Mouse (Mus musculus) hindbrain, embryonic 16.5 days (tissue): ENCODE measurements around the gene Phf11b. TPM values are rescaled to one million over a fixed set of nuclear protein-coding genes. Genes with fewer than 3 reads are reported as not detected.
"Not testable (repeated sequence)": the region's sequence is repeated elsewhere in the genome, so short reads cannot be mapped to it uniquely, and the experiment has no call there.

Experiments
- ATAC-seq: fragments of 200-750 bp; cut with Nextera tagmentation; 2 replicates; pipeline ENCODE4 v1.8.0; 2017; ENCODE audit warnings: moderate TSS enrichment, moderate library complexity
- H3K27ac ChIP-seq: fragments of 300-500 bp; sonication (generic); 2 replicates; pipeline ENCODE4 v1.5.1; 2014; ENCODE audit warnings: low read depth, mild to moderate bottlenecking, control low read depth, low read length, moderate library complexity
- H3K27me3 ChIP-seq: fragments of 300-500 bp; sonication (generic); replicated peaks from 2 replicates; pipeline ENCODE4 v1.6.1; 2014; ENCODE audit warnings: low read length; ENCODE audit not compliant: control insufficient read depth, insufficient read depth
- H3K36me3 ChIP-seq: fragments of 300-500 bp; sonication (generic); 2 replicates; pipeline ENCODE4 v1.6.1; 2014; ENCODE audit warnings: mild to moderate bottlenecking, low read length, moderate library complexity, mixed read lengths; ENCODE audit not compliant: control insufficient read depth, insufficient read depth
- H3K4me1 ChIP-seq: fragments of 300-500 bp; sonication (generic); 2 replicates; pipeline ENCODE4 v1.6.1; 2014; ENCODE audit warnings: low read depth, low read length; ENCODE audit not compliant: control insufficient read depth, insufficient read depth
- H3K4me2 ChIP-seq: fragments of 300-500 bp; sonication (generic); 2 replicates; pipeline ENCODE4 v1.6.1; 2014; ENCODE audit warnings: mild to moderate bottlenecking, low read length, control low read depth, moderate library complexity
- H3K4me3 ChIP-seq: fragments of 300-500 bp; sonication (generic); 2 replicates; pipeline ENCODE4 v1.5.1; 2014; ENCODE audit warnings: mild to moderate bottlenecking, low read length, control low read depth, moderate library complexity
- H3K9ac ChIP-seq: fragments of 300-500 bp; sonication (generic); 2 replicates; pipeline ENCODE4 v1.6.1; 2014; ENCODE audit warnings: low read depth, mild to moderate bottlenecking, control low read depth, low read length, moderate library complexity
- H3K9me3 ChIP-seq: fragments of 300-500 bp; sonication (generic); 2 replicates; pipeline ENCODE4 v1.6.1; 2014; ENCODE audit warnings: mild to moderate bottlenecking, low read length, moderate library complexity; ENCODE audit not compliant: control insufficient read depth
- WGBS: fragments of 180-500 bp; shearing (Covaris S2); extraction: QIAGEN DNeasy Blood & Tissue Kit; methylation state at CpG from one replicate; pipeline ENCODE4 v1.1.7; 2014; 5-methylcytosine and 5-hydroxymethylcytosine counted together
- polyA plus RNA-seq: library from polyadenylated mRNA; unstranded; fragments of >200 nt; fragmentation: Nextera tagmentation; extraction: Ambion mirVana; gene quantifications from 2 replicates; pipeline ENCODE4 v1.2.1, GENCODE M21; 2015

The Phf11b gene
- 0.20 and 0.22 TPM in 2 replicates for polyA plus RNA-seq

DNA sequence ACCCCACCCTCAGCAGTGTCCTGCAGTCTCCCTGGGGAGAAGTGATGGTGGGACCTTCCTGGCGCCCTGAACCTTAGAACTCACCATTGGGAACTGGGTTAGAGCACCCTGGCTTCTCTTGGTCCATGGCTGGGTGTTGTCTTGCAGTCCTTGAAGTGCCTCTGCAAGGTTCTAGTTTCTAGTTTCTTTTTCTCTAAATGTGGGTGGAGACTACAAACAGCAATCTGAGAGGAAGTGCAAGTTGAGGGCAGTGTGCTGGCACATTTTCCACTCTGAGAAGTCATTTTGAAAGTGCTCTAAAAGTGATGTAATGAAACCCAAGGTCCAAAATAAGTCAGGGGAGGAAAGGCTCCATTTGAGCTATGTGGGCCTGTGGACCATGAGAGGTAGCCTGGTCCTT, at the start of gene Phf11b:
Phf11b (minus strand) TSS at position 163 of the 400 bp plus-strand sequence.
- WGBS: 54% methylated on average over 1 of the region's 1 CpGs
- H3K27ac ChIP-seq, H3K4me1 ChIP-seq, H3K4me3 ChIP-seq, ATAC-seq, H3K36me3 ChIP-seq, H3K27me3 ChIP-seq, H3K9ac ChIP-seq, H3K9me3 ChIP-seq, H3K4me2 ChIP-seq: not testable (repeated sequence)

DNA sequence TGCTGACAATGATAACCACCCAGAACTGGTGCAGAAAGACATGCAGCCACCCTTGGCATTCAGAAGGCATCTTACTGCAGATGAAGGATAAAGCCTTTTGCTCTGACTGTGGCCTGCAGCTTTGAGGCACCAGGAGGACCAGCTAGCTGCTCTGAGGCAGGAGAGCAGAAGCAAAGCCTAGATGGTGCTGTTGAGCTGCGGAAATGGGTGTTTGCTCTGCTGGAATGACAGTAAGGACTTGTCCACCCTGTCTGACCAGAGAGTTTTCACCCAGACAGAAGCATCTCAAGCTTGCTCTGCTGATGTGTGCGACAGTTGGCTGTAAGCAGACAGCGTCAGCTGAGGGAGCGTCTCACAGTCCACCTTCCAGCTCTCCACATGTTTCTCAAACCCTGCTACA, 49.0 kb upstream of the Phf11b start:
- H3K9ac ChIP-seq, H3K9me3 ChIP-seq, H3K36me3 ChIP-seq, H3K27ac ChIP-seq, H3K27me3 ChIP-seq, H3K4me2 ChIP-seq, H3K4me1 ChIP-seq, H3K4me3 ChIP-seq: not testable (repeated sequence)
- 74% methylated on average over 4 of the region's 4 CpGs for WGBS
- peak; percentile 68; the same call in 1 of the 2 replicates for ATAC-seq

DNA sequence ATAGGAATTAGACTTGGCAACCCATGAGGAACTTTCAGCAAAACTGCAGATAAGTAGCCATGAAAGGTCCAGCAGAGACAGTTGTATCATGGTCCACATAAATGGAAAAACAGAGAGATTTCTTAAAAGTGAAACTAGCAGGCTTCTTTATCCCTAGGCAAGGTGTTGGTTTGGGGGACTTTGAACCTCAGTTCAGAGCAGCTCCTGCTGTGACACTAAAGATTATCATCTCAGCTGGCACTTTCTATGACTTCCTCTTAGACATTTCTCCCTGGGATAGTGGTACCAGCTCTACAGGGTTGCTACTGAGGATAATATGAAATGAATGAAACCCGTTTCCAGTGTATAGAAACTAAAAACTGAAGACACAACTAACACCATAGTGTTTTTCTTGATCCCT, 48.4 kb upstream of the Phf11b start:
- H3K27me3 ChIP-seq: no peaks in the 10 kb centered on the region
- H3K9ac ChIP-seq: no peak overlapping the region
- H3K36me3 ChIP-seq: no peaks in the 10 kb centered on the region
- 66% methylated on average over 1 of the region's 1 CpGs for WGBS
- ATAC-seq: no peak
- H3K9me3 ChIP-seq: no peaks in the 10 kb centered on the region
- no peak overlapping the region for H3K4me2 ChIP-seq
- H3K27ac ChIP-seq: no peak overlapping the region
- no peak overlapping the region for H3K4me3 ChIP-seq
- H3K4me1 ChIP-seq: no peaks in the 10 kb centered on the region

DNA sequence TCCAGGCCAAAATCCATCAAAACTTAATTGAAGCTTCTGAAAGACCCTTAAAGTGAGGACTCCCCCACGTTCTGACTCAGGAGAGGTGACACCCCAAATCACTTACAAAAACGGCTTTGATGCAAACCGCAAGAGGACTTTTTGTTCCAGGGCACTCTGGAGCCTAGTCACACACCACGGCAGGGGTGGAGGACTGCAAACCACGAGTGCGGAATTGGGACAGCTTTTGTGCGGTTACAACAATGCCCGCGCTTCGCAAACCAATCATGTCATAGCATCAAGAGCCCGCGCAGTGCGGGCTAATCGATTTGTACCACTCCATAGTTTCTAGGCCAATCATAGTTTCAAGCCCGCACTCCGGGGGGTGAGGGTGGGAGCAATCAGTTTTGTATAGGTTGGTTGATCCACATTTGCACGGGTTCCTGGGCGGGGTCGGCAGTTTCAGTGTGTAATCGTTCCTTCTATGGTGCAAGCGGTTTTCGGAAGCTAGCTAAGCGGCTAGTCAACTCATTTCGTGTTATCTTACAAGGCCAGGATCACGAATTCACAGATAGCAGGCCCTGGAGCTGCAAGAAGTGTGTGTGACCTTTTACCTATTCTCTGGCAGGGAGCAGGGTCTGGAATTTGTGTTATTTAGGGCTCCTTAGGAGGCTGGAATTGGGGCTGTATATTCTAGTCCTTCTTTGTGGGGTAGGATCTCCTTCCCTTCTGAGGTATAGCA, 29.4 kb upstream of the Phf11b start:
- no peak overlapping the region for H3K27ac ChIP-seq
- no peaks in the 10 kb centered on the region for H3K4me1 ChIP-seq
- no peaks in the 10 kb centered on the region for H3K27me3 ChIP-seq
- H3K9me3 ChIP-seq: peaks cover 8% of the 10 kb centered on the region
- H3K4me2 ChIP-seq: no peak overlapping the region
- 95% methylated on average over 25 of the region's 25 CpGs for WGBS
- no peak overlapping the region for H3K4me3 ChIP-seq
- no peak overlapping the region for H3K9ac ChIP-seq
- H3K36me3 ChIP-seq: no peaks in the 10 kb centered on the region
- no peak for ATAC-seq

DNA sequence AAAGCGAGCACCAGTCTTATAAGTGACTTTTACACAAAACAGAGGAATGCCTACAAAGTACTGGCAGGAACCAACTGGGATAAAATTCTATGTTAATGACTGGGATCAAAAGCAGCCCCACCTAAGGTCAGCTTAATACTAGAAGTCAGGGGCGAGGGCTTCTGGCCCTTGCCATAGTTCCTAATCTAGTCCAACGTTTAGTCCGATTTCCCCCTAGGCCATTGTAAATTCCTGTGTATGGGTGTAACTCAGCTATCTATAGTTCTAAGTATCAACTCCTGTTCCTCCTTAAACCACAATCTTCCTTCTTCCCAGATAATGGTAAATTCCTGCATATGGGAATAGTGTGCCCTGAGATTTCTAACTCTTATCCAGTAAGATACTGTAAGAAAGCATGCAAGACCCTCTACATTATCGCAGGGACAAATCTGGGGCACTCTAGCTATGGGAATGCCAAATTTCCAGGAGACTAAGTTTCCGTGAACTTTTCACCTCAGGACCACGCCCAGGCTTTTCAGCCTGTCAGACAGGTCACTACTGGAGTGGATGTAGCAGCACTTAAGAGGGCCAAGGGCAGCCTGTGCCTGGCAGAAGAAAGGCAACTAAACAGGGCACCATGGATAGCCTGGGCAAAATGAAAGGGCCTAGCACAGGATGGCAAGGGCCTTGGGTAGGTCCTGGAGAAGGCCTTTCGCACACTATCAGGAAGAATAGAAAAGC, 25.4 kb upstream of the Phf11b start:
- WGBS: 84% methylated on average over 8 of the region's 8 CpGs
- Histone ChIP-seq H3K27me3 (no peaks in the 10 kb centered on the region), H3K4me1 (no peaks in the 10 kb centered on the region), H3K36me3 (no peaks in the 10 kb centered on the region), H3K4me2 (no peak overlapping the region), H3K27ac (no peak overlapping the region), H3K9me3 (peaks cover 5% of the 10 kb centered on the region), H3K9ac (no peak overlapping the region), H3K4me3 (no peak overlapping the region)
- ATAC-seq: no peak

DNA sequence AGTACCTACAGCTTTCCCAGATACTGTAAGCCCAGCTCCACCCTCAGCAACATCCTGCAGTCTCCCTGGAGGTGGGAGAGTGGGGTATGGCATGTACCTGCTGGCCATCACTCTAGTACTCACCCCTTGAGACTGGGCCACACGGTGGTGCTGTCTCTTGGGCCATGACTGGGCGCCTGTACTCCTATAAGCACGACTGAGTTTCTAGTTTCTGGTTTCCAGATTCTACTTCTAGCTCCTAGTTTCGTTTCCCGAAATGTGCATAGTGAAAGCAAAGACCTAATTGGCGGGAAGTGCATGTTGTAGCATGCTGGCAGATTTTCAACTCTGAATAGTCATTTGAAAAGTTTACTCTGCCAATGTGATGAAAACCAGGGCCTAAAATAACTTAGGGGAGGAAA, 24.1 kb upstream of the Phf11b start, which contains the start of gene Phf11d:
Phf11d (minus strand) TSS at position 227 of the 401 bp plus-strand sequence.
- no peak within 1 kb of the TSS for H3K9ac ChIP-seq
- 81% methylated on average over 6 of the region's 6 CpGs for WGBS
- no peaks in the 10 kb centered on the region for H3K27me3 ChIP-seq
- no peaks in the 10 kb centered on the region for H3K9me3 ChIP-seq
- H3K36me3 ChIP-seq: no peaks in the 10 kb centered on the region
- H3K27ac ChIP-seq: no peak within 1 kb of the TSS
- no peak within 1 kb of the TSS for H3K4me2 ChIP-seq
- ATAC-seq: no peak
- no peak within 1 kb of the TSS for H3K4me3 ChIP-seq
- no peaks in the 10 kb centered on the region for H3K4me1 ChIP-seq

DNA sequence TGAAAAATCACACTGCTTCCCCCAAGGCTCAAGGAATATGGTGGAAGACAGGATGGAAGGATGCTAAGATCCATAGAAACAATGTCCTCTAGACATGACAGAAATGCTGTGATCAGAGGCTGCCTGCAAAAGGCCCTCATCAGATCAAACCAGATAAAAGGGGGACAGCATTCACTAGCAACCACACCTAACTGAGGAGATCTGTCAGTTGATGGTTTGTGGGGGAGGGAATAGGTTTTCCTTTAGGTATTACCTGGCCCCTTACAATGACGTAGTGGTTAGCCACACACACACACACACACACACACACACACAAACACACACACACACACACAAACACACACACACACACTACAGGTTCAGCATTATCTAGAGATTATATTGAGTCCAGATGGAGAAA, 1.6 kb downstream of the Phf11b start:
- H3K36me3 ChIP-seq: no peaks in the 10 kb centered on the region
- 100% methylated on average over 1 of the region's 1 CpGs for WGBS
- H3K27me3 ChIP-seq: no peaks in the 10 kb centered on the region
- H3K9me3 ChIP-seq: no peaks in the 10 kb centered on the region
- ATAC-seq: no peak
- H3K4me1 ChIP-seq: no peaks in the 10 kb centered on the region
- H3K4me3 ChIP-seq: no peak overlapping the region
- H3K27ac ChIP-seq: no peak overlapping the region
- H3K4me2 ChIP-seq: no peak overlapping the region
- H3K9ac ChIP-seq: no peak overlapping the region

DNA sequence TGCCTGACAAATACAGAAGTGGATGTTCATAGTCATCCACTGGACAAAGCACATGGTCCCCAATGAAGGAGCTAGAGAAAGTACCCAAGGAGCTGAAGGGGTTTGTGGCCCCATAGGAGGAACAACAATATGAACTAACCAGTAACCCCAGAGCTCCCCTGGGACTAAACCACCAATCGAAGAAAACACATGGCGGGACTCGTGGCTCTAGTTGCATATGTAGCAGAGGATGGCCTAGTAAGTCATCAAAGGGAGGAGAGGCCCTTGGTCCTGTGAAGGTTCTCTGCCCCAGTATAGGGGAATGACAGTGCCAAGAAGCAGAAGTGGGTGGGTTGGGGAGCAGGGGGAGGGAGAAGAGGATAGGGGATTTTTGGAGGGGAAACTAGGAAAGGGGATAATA, 5.1 kb downstream of the Phf11b start:
- not testable (repeated sequence) for H3K9me3 ChIP-seq, H3K4me2 ChIP-seq, ATAC-seq, H3K9ac ChIP-seq, H3K4me1 ChIP-seq, H3K36me3 ChIP-seq, H3K4me3 ChIP-seq, H3K27me3 ChIP-seq, H3K27ac ChIP-seq
- WGBS: 90% methylated on average over 3 of the region's 3 CpGs

DNA sequence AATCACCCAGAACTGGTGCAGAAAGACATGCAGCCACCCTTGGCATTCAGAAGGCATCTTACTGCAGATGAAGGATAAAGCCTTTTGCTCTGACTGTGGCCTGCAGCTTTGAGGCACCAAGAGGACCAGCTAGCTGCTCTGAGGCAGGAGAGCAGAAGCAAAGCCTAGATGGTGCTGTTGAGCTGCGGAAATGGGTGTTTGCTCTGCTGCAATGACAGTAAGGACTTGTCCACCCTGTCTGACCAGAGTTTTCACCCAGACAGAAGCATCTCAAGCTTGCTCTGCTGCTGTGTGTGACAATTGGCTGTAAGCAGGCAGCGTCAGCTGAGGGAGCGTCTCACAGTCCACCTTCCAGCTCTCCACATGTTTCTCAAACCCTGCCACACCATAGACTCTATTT, 10.7 kb downstream of the Phf11b start:
- ATAC-seq, H3K9me3 ChIP-seq, H3K27me3 ChIP-seq, H3K36me3 ChIP-seq, H3K27ac ChIP-seq, H3K9ac ChIP-seq, H3K4me3 ChIP-seq, H3K4me2 ChIP-seq, H3K4me1 ChIP-seq: not testable (repeated sequence)
- 66% methylated on average over 3 of the region's 3 CpGs for WGBS
